Mouse (Mus musculus) heart, embryonic 16.5 days (tissue): ENCODE measurements around the gene Ipo4. TPM values are rescaled to one million over a fixed set of nuclear protein-coding genes. Genes with fewer than 3 reads are reported as not detected.

Experiments used
- ATAC-seq: fragments of 200-750 bp; cut with Nextera tagmentation; replicated peaks from 2 replicates; pipeline ENCODE4 v1.8.0; 2017; ENCODE audit warnings: moderate number of reproducible peaks; ENCODE audit not compliant: insufficient read depth, low FRiP score; ENCODE audit errors: extremely low read depth
- H3K27ac ChIP-seq: fragments of 300-500 bp; sonication (generic); 2 replicates; pipeline ENCODE4 v1.5.1; 2014; ENCODE audit warnings: mild to moderate bottlenecking, low read length, control low read depth, moderate library complexity
- H3K27me3 ChIP-seq: fragments of 300-500 bp; sonication (generic); 2 replicates; pipeline ENCODE4 v1.6.1; 2014; ENCODE audit warnings: low read length, mixed read lengths; ENCODE audit not compliant: control insufficient read depth, insufficient read depth
- H3K36me3 ChIP-seq: fragments of 300-500 bp; sonication (generic); 2 replicates; pipeline ENCODE4 v1.6.1; 2014; ENCODE audit not compliant: control insufficient read depth, insufficient read depth
- H3K4me1 ChIP-seq: fragments of 300-500 bp; sonication (generic); 2 replicates; pipeline ENCODE4 v1.6.1; 2014; ENCODE audit warnings: low read length, mixed read lengths; ENCODE audit not compliant: control insufficient read depth, insufficient read depth
- H3K4me2 ChIP-seq: fragments of 300-500 bp; sonication (generic); 2 replicates; pipeline ENCODE4 v1.6.1; 2014; ENCODE audit warnings: low read depth, mild to moderate bottlenecking, control low read depth, low read length
- H3K4me3 ChIP-seq: fragments of 300-500 bp; sonication (generic); 2 replicates; pipeline ENCODE4 v1.5.1; 2014; ENCODE audit warnings: mild to moderate bottlenecking, control low read depth, low read length
- H3K9ac ChIP-seq: fragments of 300-500 bp; sonication (generic); 2 replicates; pipeline ENCODE4 v1.6.1; 2014; ENCODE audit warnings: low read length, control low read depth
- H3K9me3 ChIP-seq: fragments of 300-500 bp; sonication (generic); replicated peaks from 2 replicates; pipeline ENCODE4 v1.6.1; 2016; ENCODE audit warnings: low read length; ENCODE audit not compliant: control insufficient read depth
- WGBS: fragments of 180-500 bp; shearing (Covaris S2); extraction: QIAGEN DNeasy Blood & Tissue Kit; methylation state at CpG from one replicate; pipeline ENCODE4 v1.1.7; 2014; 5-methylcytosine and 5-hydroxymethylcytosine counted together
- polyA plus RNA-seq: library from polyadenylated mRNA; unstranded; fragments of >200 nt; fragmentation: Nextera tagmentation; extraction: Ambion mirVana; gene quantifications from 2 replicates; pipeline ENCODE4 v1.2.1, GENCODE M21; 2015

Gene Ipo4
- polyA plus RNA-seq, 1 experiment from 2014 or later, result 64.8 TPM

DNA sequence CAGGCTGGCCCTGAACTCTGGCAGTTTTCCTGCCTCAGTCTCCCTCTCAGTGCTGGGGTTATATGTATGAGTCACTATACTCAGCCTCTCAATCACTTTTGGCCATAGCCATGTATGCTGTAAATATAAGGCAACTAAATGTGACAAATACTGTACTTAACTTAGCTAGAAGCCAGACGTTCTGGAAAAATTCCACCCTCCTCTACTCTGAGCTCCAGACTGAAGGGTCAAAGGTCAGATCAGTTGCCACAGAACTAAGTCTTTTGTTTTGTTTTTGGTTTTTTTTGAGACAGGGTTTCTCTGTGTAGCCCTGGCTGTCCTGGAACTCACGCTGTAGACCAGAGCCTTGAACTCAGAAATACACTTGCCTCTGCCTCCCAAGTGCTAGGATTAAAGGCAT is 19.9 kb downstream of the Ipo4 start:
- Histone ChIP-seq H3K9ac (no peak overlapping the region), H3K27ac (no peak overlapping the region), H3K4me2 (no peak overlapping the region), H3K4me3 (no peak overlapping the region), H3K36me3 (no peaks in the 10 kb centered on the region), H3K27me3 (no peaks in the 10 kb centered on the region), H3K4me1 (peaks cover 10% of the 10 kb centered on the region), H3K9me3 (no peaks in the 10 kb centered on the region)
- no peak for ATAC-seq
- WGBS, result 53% methylated on average over 2 of the region's 2 CpGs

- no peaks in the 10 kb centered on the region for H3K9me3 ChIP-seq
- H3K4me3 ChIP-seq, result no peak overlapping the region
- peaks cover 10% of the 10 kb centered on the region for H3K4me1 ChIP-seq
- H3K4me2 ChIP-seq, result no peak overlapping the region
- H3K27ac ChIP-seq, result no peak overlapping the region
- no peak overlapping the region for H3K9ac ChIP-seq
- WGBS, result 64% methylated on average over 7 of the region's 7 CpGs
- H3K27me3 ChIP-seq, result no peaks in the 10 kb centered on the region
- 0 out of 2 replicates have a peak, but pooled peaks cover 2% of the 10 kb centered on the region for H3K36me3 ChIP-seq
- ATAC-seq, result no peak
Measured at GRCm38 (mm10) chr14:55614565-55615178, 21.1 kb downstream of the Ipo4 start.

- Histone ChIP-seq H3K36me3 (peaks cover 14% of the 10 kb centered on the region; the same call in 1 of the 2 replicates), H3K27ac (no peak overlapping the region), H3K4me2 (no peak overlapping the region), H3K4me1 (peaks cover 7% of the 10 kb centered on the region), H3K4me3 (no peak overlapping the region), H3K27me3 (no peaks in the 10 kb centered on the region), H3K9ac (no peak overlapping the region), H3K9me3 (no peaks in the 10 kb centered on the region)
- no peak for ATAC-seq
- WGBS, result 38% methylated on average over 6 of the region's 6 CpGs
Measured at GRCm38 (mm10) chr14:55613346-55613745, 22.4 kb downstream of the Ipo4 start.

GRCm38 (mm10) chr14:55608339-55608738 is 27.4 kb downstream of the Ipo4 start:
- 93% methylated on average over 6 of the region's 6 CpGs for WGBS
- H3K27me3 ChIP-seq, result no peaks in the 10 kb centered on the region
- H3K9ac ChIP-seq, result no peak overlapping the region
- no peak overlapping the region for H3K4me3 ChIP-seq
- H3K27ac ChIP-seq, result no peak overlapping the region
- H3K4me2 ChIP-seq, result no peak overlapping the region
- peaks cover 34% of the 10 kb centered on the region for H3K36me3 ChIP-seq
- H3K4me1 ChIP-seq, result peaks cover 5% of the 10 kb centered on the region
- no peak for ATAC-seq
- no peaks in the 10 kb centered on the region for H3K9me3 ChIP-seq

DNA sequence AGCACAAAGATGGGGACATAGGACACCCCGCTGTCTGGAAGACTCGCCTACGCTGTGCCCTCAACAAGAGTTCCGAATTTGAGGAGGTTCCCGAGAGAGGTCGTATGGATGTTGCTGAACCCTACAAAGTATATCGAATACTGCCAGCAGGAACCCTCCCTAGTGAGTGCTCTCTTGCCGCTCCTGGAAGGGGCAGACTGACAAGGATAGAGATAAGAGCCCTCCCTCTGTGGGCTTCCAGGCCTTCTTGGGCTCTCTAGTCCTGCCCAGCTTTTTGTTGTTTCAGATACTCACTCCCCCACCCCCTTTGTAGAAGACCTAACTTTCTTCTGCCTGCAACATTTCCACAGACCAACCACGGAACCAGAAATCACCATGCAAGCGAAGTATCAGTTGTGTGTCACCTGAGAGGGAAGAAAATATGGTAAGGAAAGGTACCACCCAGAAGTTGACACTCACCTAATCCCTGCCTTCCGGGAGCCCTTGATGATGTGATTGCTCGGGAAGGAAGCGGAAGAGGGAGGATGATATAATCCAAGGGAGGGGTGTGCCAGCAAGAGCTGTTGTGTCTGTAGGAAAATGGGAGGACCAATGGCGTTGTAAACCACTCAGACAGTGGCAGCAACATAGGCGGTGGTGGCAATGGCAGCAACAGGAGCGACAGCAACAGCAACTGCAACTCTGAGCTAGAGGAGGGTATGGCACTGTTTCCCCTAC is 29.9 kb downstream of the Ipo4 start:
- no peak overlapping the region for H3K4me3 ChIP-seq
- no peaks in the 10 kb centered on the region for H3K27me3 ChIP-seq
- 82% methylated on average over 16 of the region's 16 CpGs for WGBS
- no peaks in the 10 kb centered on the region for H3K9me3 ChIP-seq
- ATAC-seq, result no peak
- H3K27ac ChIP-seq, result no peak overlapping the region
- no peak overlapping the region for H3K4me2 ChIP-seq
- H3K4me1 ChIP-seq, result peaks cover 5% of the 10 kb centered on the region
- H3K9ac ChIP-seq, result no peak overlapping the region
- peaks cover 51% of the 10 kb centered on the region for H3K36me3 ChIP-seq

DNA sequence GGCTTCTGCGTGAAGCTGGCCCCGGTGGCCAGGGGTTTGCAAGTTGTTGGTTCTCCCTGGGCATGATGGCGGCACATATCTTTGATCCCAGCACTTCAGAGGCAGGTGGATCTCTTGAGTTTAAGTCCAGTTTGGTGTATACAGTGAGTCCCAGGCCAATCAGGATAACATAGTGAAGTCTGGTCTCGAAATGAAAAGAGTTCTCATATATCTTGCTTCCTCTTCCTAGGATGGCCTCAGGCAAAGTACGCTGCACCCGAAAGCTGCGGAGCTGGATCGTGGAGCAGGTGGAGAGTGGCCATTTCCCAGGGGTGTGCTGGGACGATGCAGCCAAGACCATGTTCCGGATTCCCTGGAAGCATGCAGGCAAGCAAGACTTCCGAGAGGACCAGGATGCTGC is 30.9 kb downstream of the Ipo4 start:
- peak overlapping the region; percentile 62 for H3K4me3 ChIP-seq
- 92% methylated on average over 11 of the region's 11 CpGs for WGBS
- H3K9me3 ChIP-seq, result no peaks in the 10 kb centered on the region
- ATAC-seq, result no peak
- H3K4me2 ChIP-seq, result peak overlapping the region; percentile 80
- no peaks in the 10 kb centered on the region for H3K27me3 ChIP-seq
- H3K4me1 ChIP-seq, result peaks cover 5% of the 10 kb centered on the region
- H3K27ac ChIP-seq, result no peak overlapping the region; the same call in 1 of the 2 replicates
- H3K9ac ChIP-seq, result no peak overlapping the region
- peaks cover 53% of the 10 kb centered on the region for H3K36me3 ChIP-seq

- Histone ChIP-seq H3K4me3 (peak overlapping the region; percentile 62), H3K36me3 (peaks cover 53% of the 10 kb centered on the region), H3K27me3 (no peaks in the 10 kb centered on the region), H3K9ac (peak overlapping the region; percentile 76), H3K9me3 (no peaks in the 10 kb centered on the region), H3K27ac (peak overlapping the region; percentile 88), H3K4me1 (peaks cover 5% of the 10 kb centered on the region), H3K4me2 (peak overlapping the region; percentile 80)
- 15% methylated on average over 19 of the region's 19 CpGs for WGBS
- peak; percentile 90 for ATAC-seq
Measured at GRCm38 (mm10) chr14:55603633-55604576, 31.9 kb downstream of the Ipo4 start.

DNA sequence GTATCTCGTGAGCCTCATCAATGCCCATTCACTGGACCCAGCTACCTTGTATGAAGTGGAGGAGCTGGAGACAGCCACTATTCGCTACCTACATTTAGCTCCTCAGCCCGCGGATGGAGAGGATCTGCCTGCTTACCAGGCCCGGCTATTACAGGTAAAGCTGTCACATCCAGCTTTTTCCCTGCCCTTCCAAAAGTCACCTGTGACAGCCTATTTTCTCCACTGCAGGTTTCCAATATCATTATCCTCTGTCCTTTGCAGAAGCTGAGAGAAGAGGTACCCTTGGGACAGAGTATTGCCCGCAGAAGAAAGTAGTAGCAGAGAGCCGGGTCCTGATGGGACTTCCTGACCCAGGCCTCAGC is 32.5 kb downstream of the Ipo4 start, which contains the start of gene Irf9:
Irf9 (plus strand) TSS at position 301 of the 362 bp plus-strand sequence.
- Histone ChIP-seq H3K4me3 (peak within 1 kb of the TSS; percentile 62), H3K4me2 (peak within 1 kb of the TSS; percentile 80), H3K27ac (peak within 1 kb of the TSS; percentile 88), H3K4me1 (peaks cover 5% of the 10 kb centered on the region), H3K36me3 (peaks cover 54% of the 10 kb centered on the region), H3K9me3 (no peaks in the 10 kb centered on the region), H3K9ac (peak within 1 kb of the TSS; percentile 76), H3K27me3 (no peaks in the 10 kb centered on the region)
- WGBS, result 88% methylated on average over 7 of the region's 7 CpGs
- no peak for ATAC-seq
